Mouse (Mus musculus): ENCODE measurements around the gene Napsa. TPM values are rescaled to one million over a fixed set of nuclear protein-coding genes. Genes with fewer than 3 reads are reported as not detected.

Napsa gene
- polyA plus RNA-seq, 1 experiment = 0.26 TPM

DNA sequence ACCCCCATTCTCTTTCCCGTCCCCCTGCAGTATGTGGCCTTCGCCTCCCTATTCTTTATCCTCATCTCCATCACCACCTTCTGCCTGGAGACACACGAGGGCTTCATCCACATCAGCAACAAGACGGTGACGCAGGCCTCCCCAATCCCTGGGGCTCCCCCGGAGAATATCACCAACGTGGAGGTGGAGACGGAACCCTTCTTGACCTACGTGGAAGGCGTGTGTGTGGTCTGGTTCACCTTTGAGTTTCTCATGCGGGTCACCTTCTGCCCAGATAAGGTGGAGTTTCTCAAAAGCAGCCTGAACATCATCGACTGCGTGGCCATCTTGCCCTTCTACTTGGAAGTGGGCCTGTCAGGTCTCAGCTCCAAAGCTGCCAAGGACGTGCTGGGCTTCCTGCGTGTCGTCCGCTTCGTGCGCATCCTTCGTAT is 23.0 kb downstream of the Napsa start:
- TF ChIP-seq POLR2A (IDR thresholded peaks at IDR 0.05; ENCODE audit: borderline replicate concordance, insufficient read depth, low read length) = no peak; the same call in 1 of the 2 replicates
- no peak for TF ChIP-seq CTCF (IDR thresholded peaks at IDR 0.05; ENCODE audit: borderline replicate concordance, insufficient read depth, low read depth, low read length)
- H3K27me3 ChIP-seq (ENCODE audit: control insufficient read depth, insufficient read depth, low read length) = no peaks in the 10 kb centered on the region
- DNase-seq = peak; percentile 58 to 63
- peak overlapping the region; percentile 13 for H3K4me3 ChIP-seq (replicated peaks; ENCODE audit: insufficient read depth, low read depth, low read length)
- H3K4me1 ChIP-seq (ENCODE audit: control insufficient read depth, insufficient read depth, low read length) = peaks cover 46% of the 10 kb centered on the region
- WGBS = 35% methylated on average over 20 of the region's 20 CpGs
- peak overlapping the region; percentile 92 for H3K27ac ChIP-seq (ENCODE audit: insufficient read depth, low read length)

DNA sequence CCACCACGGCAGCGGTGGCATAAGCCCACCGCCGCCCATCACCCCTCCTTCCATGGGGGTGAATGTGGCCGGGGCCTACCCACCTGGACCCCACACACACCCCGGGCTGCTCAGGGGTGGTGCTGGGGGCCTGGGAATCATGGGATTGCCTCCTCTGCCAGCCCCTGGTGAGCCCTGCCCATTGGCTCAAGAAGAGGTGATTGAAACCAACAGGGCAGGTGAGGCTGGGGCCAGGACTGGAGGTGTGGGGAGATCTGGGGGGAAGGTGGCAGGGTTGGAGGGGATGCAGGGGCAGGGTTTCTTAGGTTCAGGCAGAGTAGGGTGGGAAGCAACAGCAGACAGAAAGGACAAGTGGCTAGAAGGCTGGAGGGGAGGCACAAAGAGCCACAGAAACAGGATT is 23.9 kb downstream of the Napsa start:
- Histone ChIP-seq H3K27me3 (ENCODE audit: control insufficient read depth, insufficient read depth, low read length) (no peaks in the 10 kb centered on the region), H3K4me1 (ENCODE audit: control insufficient read depth, insufficient read depth, low read length) (peaks cover 54% of the 10 kb centered on the region), H3K27ac (ENCODE audit: insufficient read depth, low read length) (peak overlapping the region; percentile 34; the same call in 1 of the 2 replicates), H3K4me3 (replicated peaks; ENCODE audit: insufficient read depth, low read depth, low read length) (no peak overlapping the region)
- WGBS = 84% methylated on average over 6 of the region's 6 CpGs
- TF ChIP-seq POLR2A (IDR thresholded peaks at IDR 0.05; ENCODE audit: borderline replicate concordance, insufficient read depth, low read length) (no peak), CTCF (IDR thresholded peaks at IDR 0.05; ENCODE audit: borderline replicate concordance, insufficient read depth, low read depth, low read length) (no peak)
- peak in 1 of 2 experiments; percentile 41 for DNase-seq

DNA sequence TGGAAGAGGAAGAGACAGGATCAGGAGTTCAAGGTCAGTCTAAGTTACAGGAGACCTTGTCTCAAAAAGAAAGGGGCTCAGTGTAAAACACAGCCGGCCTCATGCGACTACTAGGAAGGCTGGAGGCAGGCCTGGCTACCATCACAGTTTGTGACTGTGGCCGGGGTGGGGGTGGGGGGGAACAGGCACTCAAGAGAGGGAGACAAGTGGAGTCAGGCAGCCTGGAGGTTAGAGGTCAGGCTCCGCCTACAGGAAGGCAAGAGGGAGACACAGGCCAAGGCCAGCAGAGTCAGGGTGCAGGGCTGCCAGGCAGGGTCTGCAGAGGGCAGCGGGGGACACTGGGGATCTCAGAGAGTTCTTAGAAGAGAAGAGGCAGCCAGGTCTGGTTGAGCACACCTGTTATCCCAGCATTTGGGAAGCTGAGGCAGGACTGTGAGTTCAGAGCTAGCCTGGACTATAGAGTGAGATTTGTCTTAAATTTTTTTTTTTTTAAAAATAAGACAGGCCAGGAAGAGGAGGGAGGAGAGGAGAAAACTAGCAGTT is 24.9 kb downstream of the Napsa start:
- no peaks in the 10 kb centered on the region for H3K27me3 ChIP-seq (ENCODE audit: control insufficient read depth, insufficient read depth, low read length)
- 42% methylated on average over 5 of the region's 5 CpGs for WGBS
- TF ChIP-seq CTCF (IDR thresholded peaks at IDR 0.05; ENCODE audit: borderline replicate concordance, insufficient read depth, low read depth, low read length) = no peak
- 0 out of 2 replicates have a peak, but pooled peaks have one; percentile 11 for TF ChIP-seq POLR2A (IDR thresholded peaks at IDR 0.05; ENCODE audit: borderline replicate concordance, insufficient read depth, low read length)
- H3K27ac ChIP-seq (ENCODE audit: insufficient read depth, low read length) = no peak overlapping the region
- H3K4me1 ChIP-seq (ENCODE audit: control insufficient read depth, insufficient read depth, low read length) = peaks cover 60% of the 10 kb centered on the region
- no peak overlapping the region for H3K4me3 ChIP-seq (replicated peaks; ENCODE audit: insufficient read depth, low read depth, low read length)
- peak; percentile 44 for DNase-seq

DNA sequence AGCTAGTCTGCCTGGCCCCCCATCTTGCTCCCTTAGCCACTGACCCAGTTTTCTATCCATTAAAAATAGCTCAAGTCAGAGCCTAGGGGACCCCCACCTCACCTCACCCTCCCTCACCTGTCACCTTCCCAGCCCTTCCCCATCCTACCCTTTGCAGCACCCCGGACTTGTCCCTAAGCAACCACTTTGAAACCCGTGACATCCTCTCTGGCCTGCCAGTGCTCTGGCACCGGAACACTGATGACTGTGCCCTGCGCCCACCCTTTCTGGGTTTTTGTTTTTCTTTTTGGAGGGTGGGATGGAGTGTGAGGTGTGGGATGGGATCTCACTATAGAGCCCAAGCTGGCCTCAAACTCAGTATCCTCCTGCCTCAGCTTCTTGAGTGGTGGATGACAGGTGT is 25.5 kb downstream of the Napsa start:
- Histone ChIP-seq H3K27ac (ENCODE audit: insufficient read depth, low read length) (peak overlapping the region; percentile 38), H3K4me3 (replicated peaks; ENCODE audit: insufficient read depth, low read depth, low read length) (no peak overlapping the region), H3K27me3 (ENCODE audit: control insufficient read depth, insufficient read depth, low read length) (no peaks in the 10 kb centered on the region), H3K4me1 (ENCODE audit: control insufficient read depth, insufficient read depth, low read length) (peaks cover 66% of the 10 kb centered on the region)
- TF ChIP-seq POLR2A (IDR thresholded peaks at IDR 0.05; ENCODE audit: borderline replicate concordance, insufficient read depth, low read length) (no peak), CTCF (IDR thresholded peaks at IDR 0.05; ENCODE audit: borderline replicate concordance, insufficient read depth, low read depth, low read length) (no peak)
- no peak for DNase-seq
- 37% methylated on average over 4 of the region's 4 CpGs for WGBS

DNA sequence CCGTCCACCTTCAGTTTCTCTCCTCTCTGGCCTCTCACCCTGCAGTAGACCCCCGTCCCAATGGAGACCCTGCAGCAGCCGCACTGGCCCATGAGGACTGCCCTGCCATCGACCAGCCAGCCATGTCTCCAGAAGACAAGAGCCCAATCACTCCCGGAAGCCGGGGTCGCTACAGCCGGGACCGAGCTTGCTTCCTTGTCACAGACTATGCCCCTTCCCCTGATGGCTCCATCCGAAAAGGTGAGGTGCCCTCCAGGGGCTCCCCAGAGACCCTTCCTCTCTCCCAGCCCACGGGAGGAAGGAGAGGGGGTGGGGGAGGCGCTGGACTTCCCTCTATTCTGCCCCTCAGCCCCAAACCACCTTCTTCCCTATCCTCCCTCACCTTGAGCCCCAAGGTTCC is 26.2 kb downstream of the Napsa start:
- DNase-seq = peak in 1 of 2 experiments; percentile 43
- TF ChIP-seq CTCF (IDR thresholded peaks at IDR 0.05; ENCODE audit: borderline replicate concordance, insufficient read depth, low read depth, low read length) (no peak), POLR2A (IDR thresholded peaks at IDR 0.05; ENCODE audit: borderline replicate concordance, insufficient read depth, low read length) (no peak)
- Histone ChIP-seq H3K27ac (ENCODE audit: insufficient read depth, low read length) (no peak overlapping the region), H3K4me3 (replicated peaks; ENCODE audit: insufficient read depth, low read depth, low read length) (no peak overlapping the region), H3K4me1 (ENCODE audit: control insufficient read depth, insufficient read depth, low read length) (peaks cover 73% of the 10 kb centered on the region), H3K27me3 (ENCODE audit: control insufficient read depth, insufficient read depth, low read length) (no peaks in the 10 kb centered on the region)
- 79% methylated on average over 12 of the region's 12 CpGs for WGBS

DNA sequence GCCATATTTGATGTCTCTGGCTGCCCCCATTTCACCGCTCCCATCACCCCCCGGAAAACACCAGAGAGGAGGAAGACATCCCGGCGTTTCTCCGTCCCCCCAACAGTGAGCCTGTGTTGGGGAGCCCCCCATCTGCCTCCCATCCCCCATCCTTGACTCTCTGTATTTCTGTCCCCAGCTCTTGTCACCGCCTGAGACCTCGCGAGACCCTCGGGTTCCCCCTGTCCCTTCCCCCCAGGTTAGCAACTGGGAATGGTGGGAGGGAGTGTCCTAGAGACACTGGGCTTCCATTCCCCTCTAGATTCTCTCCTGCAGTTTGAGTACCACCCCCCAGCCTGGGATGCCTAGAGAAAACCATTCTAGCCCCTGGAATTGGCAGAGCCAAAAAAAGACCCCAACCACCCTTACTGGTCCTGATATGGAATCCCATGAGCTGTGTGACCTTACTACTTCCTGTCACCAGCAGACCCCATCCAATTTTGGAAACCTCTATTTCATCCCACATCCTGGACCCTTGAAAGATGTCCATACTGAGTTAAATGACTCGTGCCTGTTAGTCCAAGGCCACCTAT is 28.6 kb downstream of the Napsa start:
- TF ChIP-seq CTCF (IDR thresholded peaks at IDR 0.05; ENCODE audit: borderline replicate concordance, insufficient read depth, low read depth, low read length) (no peak), POLR2A (IDR thresholded peaks at IDR 0.05; ENCODE audit: borderline replicate concordance, insufficient read depth, low read length) (no peak)
- Histone ChIP-seq H3K4me1 (ENCODE audit: control insufficient read depth, insufficient read depth, low read length) (peaks cover 69% of the 10 kb centered on the region), H3K27ac (ENCODE audit: insufficient read depth, low read length) (no peak overlapping the region; the same call in 1 of the 2 replicates), H3K27me3 (ENCODE audit: control insufficient read depth, insufficient read depth, low read length) (no peaks in the 10 kb centered on the region), H3K4me3 (replicated peaks; ENCODE audit: insufficient read depth, low read depth, low read length) (no peak overlapping the region)
- WGBS = 77% methylated on average over 10 of the region's 10 CpGs
- peak in 1 of 2 experiments; percentile 20 for DNase-seq

DNA sequence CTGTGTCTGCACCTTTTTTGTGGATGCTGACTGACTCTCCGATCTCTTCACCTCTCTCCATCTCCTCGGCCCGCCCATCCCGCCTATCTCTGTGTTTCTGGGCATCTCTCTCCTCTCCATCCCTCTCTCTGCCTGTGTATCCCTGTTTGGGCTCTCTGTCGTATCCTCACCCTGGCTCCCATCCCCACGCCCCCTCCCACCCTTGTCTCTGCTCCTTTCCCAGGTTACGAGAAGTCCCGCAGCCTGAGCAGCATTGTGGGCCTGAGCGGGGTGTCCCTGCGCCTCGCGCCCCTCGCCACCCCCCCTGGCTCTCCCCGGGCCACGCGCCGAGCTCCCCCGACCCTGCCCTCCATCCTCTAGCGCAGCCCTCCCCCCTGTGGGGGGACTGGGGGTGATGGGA is 29.5 kb downstream of the Napsa start:
- Histone ChIP-seq H3K4me1 (ENCODE audit: control insufficient read depth, insufficient read depth, low read length) (peaks cover 68% of the 10 kb centered on the region), H3K4me3 (replicated peaks; ENCODE audit: insufficient read depth, low read depth, low read length) (no peak overlapping the region), H3K27ac (ENCODE audit: insufficient read depth, low read length) (no peak overlapping the region), H3K27me3 (ENCODE audit: control insufficient read depth, insufficient read depth, low read length) (no peaks in the 10 kb centered on the region)
- 21% methylated on average over 19 of the region's 19 CpGs for WGBS
- DNase-seq = peak in 1 of 2 experiments; percentile 50
- TF ChIP-seq CTCF (IDR thresholded peaks at IDR 0.05; ENCODE audit: borderline replicate concordance, insufficient read depth, low read depth, low read length) (no peak), POLR2A (IDR thresholded peaks at IDR 0.05; ENCODE audit: borderline replicate concordance, insufficient read depth, low read length) (no peak)

DNA sequence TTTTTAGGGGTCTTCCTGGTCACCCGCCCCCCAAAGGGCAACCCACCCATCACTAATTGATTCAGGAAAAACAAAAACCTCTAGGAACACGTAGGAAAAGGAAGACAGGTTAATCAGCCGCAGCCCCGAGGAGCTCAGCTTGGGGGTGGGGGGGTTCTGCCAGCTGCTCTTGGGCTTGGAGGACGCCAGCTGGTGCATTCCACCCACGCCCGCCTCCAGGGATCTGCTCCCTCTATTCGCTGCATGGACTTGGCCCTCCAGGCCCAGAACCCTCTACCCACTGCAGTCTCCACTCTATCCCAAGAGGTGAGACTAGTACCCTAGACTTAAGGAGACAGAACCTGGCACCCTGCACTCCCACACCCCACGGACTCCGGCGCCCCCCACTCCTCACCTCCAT is 30.3 kb downstream of the Napsa start:
- TF ChIP-seq POLR2A (IDR thresholded peaks at IDR 0.05; ENCODE audit: borderline replicate concordance, insufficient read depth, low read length) (0 out of 2 replicates have a peak, but pooled peaks have one; percentile 7), CTCF (IDR thresholded peaks at IDR 0.05; ENCODE audit: borderline replicate concordance, insufficient read depth, low read depth, low read length) (no peak)
- Histone ChIP-seq H3K27ac (ENCODE audit: insufficient read depth, low read length) (peak overlapping the region; percentile 91), H3K4me3 (replicated peaks; ENCODE audit: insufficient read depth, low read depth, low read length) (no peak overlapping the region), H3K27me3 (ENCODE audit: control insufficient read depth, insufficient read depth, low read length) (no peaks in the 10 kb centered on the region), H3K4me1 (ENCODE audit: control insufficient read depth, insufficient read depth, low read length) (peaks cover 66% of the 10 kb centered on the region)
- 5% methylated on average over 11 of the region's 11 CpGs for WGBS
- peak; percentile 81 to 85 for DNase-seq

Measured in cerebellum, adult 2 months (tissue).